Mouse (Mus musculus) heart, embryonic 16.5 days (tissue): Measurements from ENCODE around the gene Gtf2h1. TPM values are rescaled to one million over a fixed set of nuclear protein-coding genes. Genes with fewer than 3 reads are reported as not detected.
A peak's percentile ranks its signal among the peaks of the same experiment; 100 is the strongest.

Source experiments
- ATAC-seq: fragments of 200-750 bp; cut with Nextera tagmentation; replicated peaks from 2 replicates; pipeline ENCODE4 v1.8.0; 2017; ENCODE audit warnings: moderate number of reproducible peaks; ENCODE audit not compliant: insufficient read depth, low FRiP score; ENCODE audit errors: extremely low read depth
- H3K27ac ChIP-seq: fragments of 300-500 bp; sonication (generic); 2 replicates; pipeline ENCODE4 v1.5.1; 2014; ENCODE audit warnings: mild to moderate bottlenecking, low read length, control low read depth, moderate library complexity
- H3K27me3 ChIP-seq: fragments of 300-500 bp; sonication (generic); 2 replicates; pipeline ENCODE4 v1.6.1; 2014; ENCODE audit warnings: low read length, mixed read lengths; ENCODE audit not compliant: control insufficient read depth, insufficient read depth
- H3K36me3 ChIP-seq: fragments of 300-500 bp; sonication (generic); 2 replicates; pipeline ENCODE4 v1.6.1; 2014; ENCODE audit not compliant: control insufficient read depth, insufficient read depth
- H3K4me1 ChIP-seq: fragments of 300-500 bp; sonication (generic); 2 replicates; pipeline ENCODE4 v1.6.1; 2014; ENCODE audit warnings: low read length, mixed read lengths; ENCODE audit not compliant: control insufficient read depth, insufficient read depth
- H3K4me2 ChIP-seq: fragments of 300-500 bp; sonication (generic); 2 replicates; pipeline ENCODE4 v1.6.1; 2014; ENCODE audit warnings: low read depth, mild to moderate bottlenecking, control low read depth, low read length
- H3K4me3 ChIP-seq: fragments of 300-500 bp; sonication (generic); 2 replicates; pipeline ENCODE4 v1.5.1; 2014; ENCODE audit warnings: mild to moderate bottlenecking, control low read depth, low read length
- H3K9ac ChIP-seq: fragments of 300-500 bp; sonication (generic); 2 replicates; pipeline ENCODE4 v1.6.1; 2014; ENCODE audit warnings: low read length, control low read depth
- H3K9me3 ChIP-seq: fragments of 300-500 bp; sonication (generic); replicated peaks from 2 replicates; pipeline ENCODE4 v1.6.1; 2016; ENCODE audit warnings: low read length; ENCODE audit not compliant: control insufficient read depth
- WGBS: fragments of 180-500 bp; shearing (Covaris S2); extraction: QIAGEN DNeasy Blood & Tissue Kit; methylation state at CpG from one replicate; pipeline ENCODE4 v1.1.7; 2014; 5-methylcytosine and 5-hydroxymethylcytosine counted together
- polyA plus RNA-seq: library from polyadenylated mRNA; unstranded; fragments of >200 nt; fragmentation: Nextera tagmentation; extraction: Ambion mirVana; gene quantifications from 2 replicates; pipeline ENCODE4 v1.2.1, GENCODE M21; 2015

The Gtf2h1 gene
- polyA plus RNA-seq, 1 experiment from 2014 or later, result 32.2 TPM

DNA sequence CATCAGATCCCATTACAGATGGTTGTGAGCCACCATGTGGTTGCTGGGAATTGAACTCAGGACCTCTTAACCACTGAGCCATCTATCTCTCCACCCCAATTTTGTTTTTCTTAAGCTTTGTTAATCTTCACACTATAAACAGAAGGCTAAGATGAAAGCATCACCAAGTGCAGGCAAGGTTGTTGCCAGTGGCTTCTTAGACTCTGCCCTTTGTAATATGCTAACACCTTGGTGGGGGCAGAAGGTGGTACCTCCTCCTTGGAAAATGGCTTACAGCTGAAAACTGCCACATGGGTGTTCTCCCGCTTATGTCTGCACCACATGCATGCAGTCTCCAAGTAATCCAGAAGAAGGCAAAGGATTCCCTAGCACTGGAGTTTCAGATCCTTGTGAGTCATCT is 56.8 kb downstream of the Gtf2h1 start:
- no peaks in the 10 kb centered on the region for H3K27me3 ChIP-seq
- H3K9ac ChIP-seq, result no peak overlapping the region
- WGBS, result 77% methylated on average over 1 of the region's 1 CpGs
- H3K4me3 ChIP-seq, result no peak overlapping the region
- no peak overlapping the region for H3K4me2 ChIP-seq
- H3K36me3 ChIP-seq, result peaks cover 79% of the 10 kb centered on the region
- H3K4me1 ChIP-seq, result peaks cover 7% of the 10 kb centered on the region
- no peak for ATAC-seq
- H3K9me3 ChIP-seq, result no peaks in the 10 kb centered on the region
- no peak overlapping the region for H3K27ac ChIP-seq

DNA sequence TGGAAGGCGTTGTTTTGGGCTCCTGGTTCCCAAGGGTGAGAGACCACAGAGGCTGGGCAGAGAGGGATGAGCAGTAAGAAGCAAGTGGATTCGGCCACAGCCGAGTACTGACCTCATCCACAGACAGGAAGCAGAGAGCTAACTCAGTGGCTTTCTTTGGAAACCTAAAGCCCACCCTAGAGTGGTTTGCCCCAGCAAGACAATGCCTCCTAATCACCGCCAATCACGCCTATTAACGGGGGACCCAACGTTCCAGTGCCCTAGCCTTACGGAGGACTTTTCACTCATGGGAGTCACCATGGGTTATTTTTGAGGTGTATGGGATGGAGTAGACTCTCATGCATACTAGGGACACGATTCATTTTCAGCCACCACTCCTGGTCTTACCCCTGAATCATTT is 57.5 kb downstream of the Gtf2h1 start:
- no peak overlapping the region for H3K27ac ChIP-seq
- H3K4me1 ChIP-seq, result peaks cover 3% of the 10 kb centered on the region
- H3K9me3 ChIP-seq, result no peaks in the 10 kb centered on the region
- ATAC-seq, result no peak
- 88% methylated on average over 9 of the region's 9 CpGs for WGBS
- H3K4me2 ChIP-seq, result no peak overlapping the region
- peaks cover 74% of the 10 kb centered on the region for H3K36me3 ChIP-seq
- H3K4me3 ChIP-seq, result no peak overlapping the region
- no peak overlapping the region for H3K9ac ChIP-seq
- no peaks in the 10 kb centered on the region for H3K27me3 ChIP-seq

DNA sequence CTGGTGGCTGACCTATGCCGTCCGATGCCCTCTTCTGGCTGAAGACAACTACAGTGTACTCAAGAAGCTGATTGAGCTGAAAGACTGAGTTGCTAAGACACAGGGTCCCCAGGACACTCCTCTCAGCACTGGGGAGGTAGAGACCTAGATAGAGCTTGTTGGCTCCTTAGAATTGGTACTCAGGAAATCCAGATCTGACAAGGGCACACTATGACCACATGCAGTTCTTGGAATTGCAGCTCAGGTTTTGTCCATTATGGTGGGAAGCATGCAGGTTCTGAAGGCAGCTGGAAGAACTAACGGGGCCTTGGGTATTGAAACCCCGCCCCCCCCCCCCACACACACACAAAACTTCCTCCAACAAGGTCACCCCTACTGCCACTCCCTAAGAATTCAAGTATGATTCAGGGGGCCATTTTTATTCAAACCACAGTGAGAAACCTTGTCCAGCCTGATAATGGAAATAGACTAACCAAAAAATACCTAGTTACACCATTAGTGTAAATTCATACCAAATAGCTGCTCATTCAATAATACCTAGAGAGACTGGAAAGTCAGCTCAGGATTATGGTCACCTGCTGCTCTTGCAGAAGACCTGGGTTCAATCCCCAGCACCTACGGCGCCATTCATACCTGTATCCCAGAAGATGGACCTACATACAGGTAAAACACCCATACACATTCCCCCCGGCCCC is 60.1 kb downstream of the Gtf2h1 start:
- no peak overlapping the region for H3K27ac ChIP-seq
- H3K9ac ChIP-seq, result no peak overlapping the region
- no peaks in the 10 kb centered on the region for H3K9me3 ChIP-seq
- H3K27me3 ChIP-seq, result no peaks in the 10 kb centered on the region
- H3K36me3 ChIP-seq, result peaks cover 48% of the 10 kb centered on the region
- no peak overlapping the region for H3K4me3 ChIP-seq
- ATAC-seq, result 0 out of 2 replicates have a peak, but pooled peaks have one; percentile 10
- 68% methylated on average over 7 of the region's 7 CpGs for WGBS
- H3K4me1 ChIP-seq, result no peaks in the 10 kb centered on the region
- H3K4me2 ChIP-seq, result no peak overlapping the region

DNA sequence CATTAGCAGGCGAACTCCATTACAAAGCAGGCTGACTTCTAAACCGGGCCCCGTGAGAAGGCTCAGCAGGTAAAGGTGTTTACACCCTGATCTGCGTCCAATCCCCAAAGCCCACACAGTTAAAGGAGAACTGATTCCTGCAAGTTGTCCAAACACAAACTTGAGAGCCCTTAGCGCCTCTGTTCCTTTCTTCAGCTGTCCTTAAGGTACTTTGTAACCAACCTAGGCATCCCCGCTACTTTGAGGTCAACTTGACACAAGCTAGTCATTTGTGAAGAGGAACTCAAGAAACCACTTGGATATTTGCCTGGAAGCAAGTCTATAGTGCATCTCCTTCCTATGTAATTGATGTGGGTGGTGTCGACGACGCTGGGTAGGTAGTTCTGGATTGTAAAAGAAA is 61.5 kb downstream of the Gtf2h1 start:
- Histone ChIP-seq H3K9ac (no peak overlapping the region), H3K27me3 (no peaks in the 10 kb centered on the region), H3K36me3 (peaks cover 35% of the 10 kb centered on the region), H3K4me2 (no peak overlapping the region), H3K9me3 (no peaks in the 10 kb centered on the region), H3K4me3 (no peak overlapping the region), H3K4me1 (no peaks in the 10 kb centered on the region), H3K27ac (no peak overlapping the region)
- ATAC-seq, result no peak
- 71% methylated on average over 9 of the region's 9 CpGs for WGBS

DNA sequence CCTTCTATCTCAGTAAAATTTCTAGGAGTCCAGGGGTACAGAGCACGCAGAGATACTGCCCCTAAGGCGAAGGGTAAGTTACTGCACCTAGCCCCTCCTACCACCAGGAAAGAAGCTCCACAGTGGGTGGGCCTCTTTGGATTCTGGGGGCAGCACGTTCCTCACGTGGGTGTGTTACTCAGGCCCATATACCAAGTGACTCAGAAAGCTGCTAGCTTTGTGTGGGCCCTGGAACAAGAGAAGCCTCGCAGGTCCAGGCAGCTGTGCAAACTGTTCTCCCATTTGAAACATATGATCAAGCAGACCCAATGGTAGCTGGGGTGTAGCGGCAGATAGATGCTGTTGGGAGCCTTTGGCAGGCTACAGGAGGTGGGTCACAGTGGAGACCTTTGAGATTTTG is 63.1 kb downstream of the Gtf2h1 start:
- 56% methylated on average over 6 of the region's 6 CpGs for WGBS

DNA sequence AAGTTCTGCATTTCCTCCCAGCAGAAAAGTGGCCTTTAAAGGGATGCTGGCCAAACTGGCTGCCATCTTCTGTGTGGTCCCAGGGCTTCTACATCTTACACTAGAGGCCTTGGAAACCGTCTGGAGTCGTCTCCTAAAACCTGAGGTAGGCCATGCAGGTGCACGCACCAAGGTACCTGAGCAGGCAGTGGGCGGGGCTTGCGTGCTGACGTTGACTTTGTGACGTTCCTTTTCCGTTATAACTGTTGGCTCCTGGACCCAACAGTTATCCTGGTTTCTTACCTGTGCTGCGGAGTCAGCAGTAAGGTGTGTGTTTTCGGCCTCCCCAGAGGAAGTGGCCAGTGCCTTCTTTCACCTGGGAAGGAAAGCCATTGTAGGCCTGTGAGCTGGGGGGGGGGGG is 65.1 kb downstream of the Gtf2h1 start, which contains the start of gene Ldhc:
Gene Ldhc, plus strand, starts transcription at position 208 of the 400 bp plus-strand sequence.
- H3K9ac ChIP-seq, result no peak within 1 kb of the TSS
- no peak within 1 kb of the TSS for H3K27ac ChIP-seq
- no peaks in the 10 kb centered on the region for H3K9me3 ChIP-seq
- no peak within 1 kb of the TSS for H3K4me3 ChIP-seq
- no peak within 1 kb of the TSS for H3K4me2 ChIP-seq
- H3K27me3 ChIP-seq, result no peaks in the 10 kb centered on the region
- H3K36me3 ChIP-seq, result peaks cover under 1% of the 10 kb centered on the region; the same call in 1 of the 2 replicates
- no peaks in the 10 kb centered on the region for H3K4me1 ChIP-seq
- no peak for ATAC-seq
- 45% methylated on average over 10 of the region's 10 CpGs for WGBS

More for the DNA sequence above, 63.1 kb downstream of the Gtf2h1 start:
- H3K9me3 ChIP-seq, result no peaks in the 10 kb centered on the region
- no peaks in the 10 kb centered on the region for H3K4me1 ChIP-seq
- H3K4me2 ChIP-seq, result no peak overlapping the region
- H3K4me3 ChIP-seq, result no peak overlapping the region
- peaks cover 19% of the 10 kb centered on the region for H3K36me3 ChIP-seq
- no peaks in the 10 kb centered on the region for H3K27me3 ChIP-seq
- no peak overlapping the region for H3K27ac ChIP-seq
- no peak for ATAC-seq
- no peak overlapping the region for H3K9ac ChIP-seq

DNA sequence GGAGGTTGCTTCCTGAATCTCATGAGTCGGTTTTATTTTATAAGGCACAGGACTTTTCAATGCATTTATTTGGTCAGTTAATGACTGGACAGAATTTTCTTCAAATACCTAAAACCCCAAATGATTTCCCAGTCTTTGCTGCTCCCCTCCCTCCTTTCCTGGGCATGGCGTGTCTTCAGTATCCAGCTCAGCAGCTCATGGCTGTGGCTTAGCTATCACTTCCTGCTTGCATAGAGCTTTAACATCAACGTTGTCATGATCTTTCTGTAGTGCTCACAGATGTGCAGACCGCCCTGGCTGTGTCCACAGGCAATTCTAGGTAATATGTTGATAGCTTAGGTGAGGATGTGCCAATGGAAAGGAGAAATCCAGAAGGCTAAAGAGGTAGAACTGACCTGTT is 76.1 kb downstream of the Gtf2h1 start:
- WGBS, result 54% methylated on average over 4 of the region's 4 CpGs
- H3K4me2 ChIP-seq, result no peak overlapping the region
- no peaks in the 10 kb centered on the region for H3K27me3 ChIP-seq
- H3K9ac ChIP-seq, result no peak overlapping the region
- no peak overlapping the region for H3K4me3 ChIP-seq
- no peak overlapping the region for H3K27ac ChIP-seq
- H3K36me3 ChIP-seq, result no peaks in the 10 kb centered on the region
- no peaks in the 10 kb centered on the region for H3K4me1 ChIP-seq
- ATAC-seq, result no peak
- H3K9me3 ChIP-seq, result no peaks in the 10 kb centered on the region

Other genes starting within 250 kb of the Gtf2h1 start
- 11.0 and 11.4 TPM in 2 replicates for gene Sergef, start 156.3 kb upstream of the Gtf2h1 start, polyA plus RNA-seq
- gene Tph1, start 123.6 kb upstream of the Gtf2h1 start, polyA plus RNA-seq, result 0.61 and 1.1 TPM in 2 replicates
- 14.2 and 15.4 TPM in 2 replicates for gene Saal1, start 85.4 kb upstream of the Gtf2h1 start, polyA plus RNA-seq
- gene Saa3, start 80.4 kb upstream of the Gtf2h1 start, polyA plus RNA-seq, result 0.62 and 0.84 TPM in 2 replicates
- not detected in 2 replicates for gene Saa4, start 63.5 kb upstream of the Gtf2h1 start, polyA plus RNA-seq
- gene Saa1, start 53.1 kb upstream of the Gtf2h1 start, polyA plus RNA-seq, result 0.25 TPM in 1 of 2 replicates, not detected in the other
- gene Saa2, start 44.3 kb upstream of the Gtf2h1 start, polyA plus RNA-seq, result not detected in 2 replicates
- 10.4 and 13.0 TPM in 2 replicates for gene Hps5, start within 50 bp of the Gtf2h1 start, polyA plus RNA-seq
- gene Ldha, start 45.4 kb downstream of the Gtf2h1 start, polyA plus RNA-seq, result 3,218 and 3,386 TPM in 2 replicates
- not detected in 2 replicates for gene Ldhc, start 65.1 kb downstream of the Gtf2h1 start, polyA plus RNA-seq
- gene Tsg101, start 123.9 kb downstream of the Gtf2h1 start, polyA plus RNA-seq, result 161 and 164 TPM in 2 replicates
- 7.9 and 8.4 TPM in 2 replicates for gene Uevld, start 162.4 kb downstream of the Gtf2h1 start, polyA plus RNA-seq
- not detected in 2 replicates for gene Gm9999, start 187.5 kb downstream of the Gtf2h1 start, polyA plus RNA-seq
- 13.1 and 15.0 TPM in 2 replicates for gene Spty2d1, start 212.3 kb downstream of the Gtf2h1 start, polyA plus RNA-seq